In genomic region chr12:112843803-112844202, GRCm38 (mm10) we compare ENCODE assay signal across 7 mouse cellular contexts. TPM values are rescaled to one million over a fixed set of nuclear protein-coding genes. Genes with fewer than 3 reads are reported as not detected.
A peak's percentile ranks its signal among the peaks of the same experiment; 100 is the strongest.
DNase-seq lines count a peak whose midpoint lies in the region; ATAC-seq and TF ChIP-seq lines count a peak whose summit lies in the region.

No protein-coding gene starts in this region.

- H3K4me1 ChIP-seq in hindbrain, postnatal 0 days (ENCODE audit: insufficient read depth, low read length), result no peaks in the 10 kb centered on the region

- no peak overlapping the region for H3K9ac ChIP-seq in hindbrain, postnatal 0 days (replicated peaks; ENCODE audit: low read length)

- peak; percentile 42 for DNase-seq in WW6 (ENCODE audit: low read depth, low spot score)
- DNase-seq in cerebellum, adult 9-11 months, result peak; percentile 75
- peak; percentile 81 to 86 for DNase-seq in frontal cortex, postnatal 36 days (ENCODE audit: low spot score in 2 of 2)
- peak; percentile 80 for DNase-seq in hindbrain, postnatal 0 days (ENCODE audit: low spot score)
- DNase-seq in left cerebral cortex, adult 11 months (ENCODE audit: low spot score), result peak; percentile 64
- peak; percentile 73 for DNase-seq in skeletal muscle tissue, adult 2 months (ENCODE audit: low read depth, low spot score)

- WGBS in hindbrain, postnatal 0 days, result 15% methylated on average over 3 of the region's 3 CpGs

- H3K27ac ChIP-seq in hindbrain, postnatal 0 days, result no peak overlapping the region

- no peak overlapping the region for H3K4me2 ChIP-seq in hindbrain, postnatal 0 days (ENCODE audit: low read depth, low read length)

- H3K27me3 ChIP-seq in hindbrain, postnatal 0 days (ENCODE audit: insufficient read depth, low read length), result no peaks in the 10 kb centered on the region

- ATAC-seq in hindbrain, postnatal 0 days, result 0 out of 2 replicates have a peak, but pooled peaks have one; percentile 49
- ATAC-seq in megakaryocyte progenitor cell, adult 5-6 weeks (replicated peaks; ENCODE audit: poor library complexity), result peak; percentile 82

- TF ChIP-seq CTCF in hindbrain, postnatal 0 days (IDR thresholded peaks at IDR 0.05; ENCODE audit: low read depth), result peak; percentile 95

- no peaks in the 10 kb centered on the region for H3K9me3 ChIP-seq in hindbrain, postnatal 0 days (ENCODE audit: low read length)

- no peak overlapping the region for H3K4me3 ChIP-seq in hindbrain, postnatal 0 days (ENCODE audit: low read length)

- H3K36me3 ChIP-seq in hindbrain, postnatal 0 days (ENCODE audit: insufficient read depth, low read length), result no peaks in the 10 kb centered on the region

RNA-seq across cellular contexts. Expression of gene Cdca4, which starts 14.6 kb away (rescaled TPM):
- total RNA-seq in hindbrain, postnatal 0 days (2014; rRNA removed), result 27.9 and 28.6 TPM in 2 replicates
- 23.6 and 25.2 TPM in 2 replicates for polyA plus RNA-seq in hindbrain, postnatal 0 days (2015; fragmentation: Nextera tagmentation; extraction: Ambion mirVana)
- 64.3 and 68.9 TPM in 2 replicates for total RNA-seq in megakaryocyte progenitor cell, adult 5-6 weeks (2015)
- total RNA-seq in megakaryocyte progenitor cell, adult 5-6 weeks (2017), result 56.8 and 63.6 TPM in 2 replicates

RNA-seq across cellular contexts. Expression of gene Gpr132, which starts 24.2 kb away (rescaled TPM):
- 0.10 TPM in 1 of 2 replicates, not detected in the other for total RNA-seq in hindbrain, postnatal 0 days (2014; rRNA removed)
- polyA plus RNA-seq in hindbrain, postnatal 0 days (2015; fragmentation: Nextera tagmentation; extraction: Ambion mirVana), result 0.05 TPM in 1 of 2 replicates, not detected in the other
- 11.4 and 14.1 TPM in 2 replicates for total RNA-seq in megakaryocyte progenitor cell, adult 5-6 weeks (2015)
- 5.7 and 6.1 TPM in 2 replicates for total RNA-seq in megakaryocyte progenitor cell, adult 5-6 weeks (2017)

RNA-seq across cellular contexts. Expression of gene Clba1, which starts 35.1 kb away (rescaled TPM):
- 16.7 and 16.9 TPM in 2 replicates for total RNA-seq in hindbrain, postnatal 0 days (2014; rRNA removed)
- polyA plus RNA-seq in hindbrain, postnatal 0 days (2015; fragmentation: Nextera tagmentation; extraction: Ambion mirVana), result 20.3 and 21.0 TPM in 2 replicates
- total RNA-seq in megakaryocyte progenitor cell, adult 5-6 weeks (2015), result 0.39 and 0.52 TPM in 2 replicates
- 0.87 and 1.0 TPM in 2 replicates for total RNA-seq in megakaryocyte progenitor cell, adult 5-6 weeks (2017)

RNA-seq across cellular contexts. Expression of gene Ahnak2, which starts 41.3 kb away (rescaled TPM):
- 7.7 and 12.1 TPM in 2 replicates for total RNA-seq in hindbrain, postnatal 0 days (2014; rRNA removed)
- polyA plus RNA-seq in hindbrain, postnatal 0 days (2015; fragmentation: Nextera tagmentation; extraction: Ambion mirVana), result 3.3 and 3.6 TPM in 2 replicates
- total RNA-seq in megakaryocyte progenitor cell, adult 5-6 weeks (2015), result not detected in 2 replicates
- total RNA-seq in megakaryocyte progenitor cell, adult 5-6 weeks (2017), result not detected in 2 replicates
